Mouse (Mus musculus) E14TG2a.4 (cell line): Measurements from ENCODE around the gene Col4a3bp.

Source experiments
- CTCF ChIP-seq: conservative IDR thresholded peaks from 2 replicates; pipeline ENCODE4 v1.5.1; 2014; ENCODE audit warnings: low read length
- NANOG ChIP-seq: IDR thresholded peaks from 2 replicates; pipeline ENCODE4 v1.6.1; 2014; ENCODE audit warnings: borderline replicate concordance, low read length, mixed read lengths
- POU5F1 ChIP-seq: IDR thresholded peaks from 2 replicates; pipeline ENCODE4 v1.6.1; 2014; ENCODE audit warnings: low read length, borderline replicate concordance

DNA sequence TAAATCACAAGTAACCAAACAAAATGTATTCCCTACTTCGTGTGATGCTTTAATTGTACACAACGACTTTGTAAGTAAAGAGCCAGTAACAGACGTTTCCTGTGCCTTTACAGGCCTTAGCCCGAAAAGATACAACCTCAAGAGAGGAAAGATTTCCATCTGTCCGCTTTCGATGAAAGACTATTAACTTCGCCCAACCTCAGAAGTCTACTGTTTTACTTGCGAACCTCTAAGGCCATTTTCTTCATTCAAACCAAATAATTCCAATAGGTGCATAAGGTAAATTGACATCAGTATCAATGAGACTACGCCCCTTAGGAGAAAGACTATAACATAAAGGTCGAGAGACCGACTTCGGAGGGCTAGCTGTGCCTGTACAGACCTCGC is 127.6 kb downstream of the Col4a3bp start:
- no peak for TF ChIP-seq CTCF
- TF ChIP-seq POU5F1 = no peak
- no peak for TF ChIP-seq NANOG
